Mouse (Mus musculus) kidney, embryonic 15.5 days (tissue): ENCODE data around the gene Glrb. TPM values are rescaled to one million over a fixed set of nuclear protein-coding genes. Genes with fewer than 3 reads are reported as not detected.

Experiments used
- ATAC-seq: fragments of 200-750 bp; cut with Nextera tagmentation; replicated peaks from 2 replicates; pipeline ENCODE4 v1.8.0; 2017; ENCODE audit warnings: moderate TSS enrichment; ENCODE audit not compliant: low FRiP score
- H3K27ac ChIP-seq: fragments of 300-500 bp; sonication (generic); 2 replicates; pipeline ENCODE4 v1.5.1; 2015; ENCODE audit warnings: mild to moderate bottlenecking, inconsistent platforms
- H3K27me3 ChIP-seq: fragments of 300-500 bp; sonication (generic); 2 replicates; pipeline ENCODE4 v1.6.1; 2015; ENCODE audit warnings: inconsistent platforms
- H3K36me3 ChIP-seq: fragments of 300-500 bp; sonication (generic); 2 replicates; pipeline ENCODE4 v1.6.1; 2015; ENCODE audit warnings: inconsistent platforms
- H3K4me1 ChIP-seq: fragments of 300-500 bp; sonication (generic); 2 replicates; pipeline ENCODE4 v1.6.1; 2015; ENCODE audit warnings: inconsistent platforms
- H3K4me2 ChIP-seq: fragments of 300-500 bp; sonication (generic); 2 replicates; pipeline ENCODE4 v1.6.1; 2015; ENCODE audit warnings: moderate library complexity, mild to moderate bottlenecking, inconsistent platforms
- H3K4me3 ChIP-seq: fragments of 300-500 bp; sonication (generic); replicated peaks from 2 replicates; pipeline ENCODE4 v1.5.1; 2015; ENCODE audit warnings: mild to moderate bottlenecking, inconsistent platforms
- H3K9ac ChIP-seq: fragments of 300-500 bp; sonication (generic); 2 replicates; pipeline ENCODE4 v1.6.1; 2015; ENCODE audit warnings: mild to moderate bottlenecking, inconsistent platforms
- H3K9me3 ChIP-seq: fragments of 300-500 bp; sonication (generic); replicated peaks from 2 replicates; pipeline ENCODE4 v1.6.1; 2016; ENCODE audit warnings: inconsistent platforms
- WGBS: fragments of 180-500 bp; shearing (Covaris S2); methylation state at CpG from one replicate; pipeline ENCODE4 v1.1.7; 2015; ENCODE audit warnings: mixed read lengths; 5-methylcytosine and 5-hydroxymethylcytosine counted together
- polyA plus RNA-seq: library from polyadenylated mRNA; unstranded; fragments of >200 nt; fragmentation: Nextera tagmentation; extraction: Ambion mirVana; gene quantifications from 2 replicates; pipeline ENCODE4 v1.2.1, GENCODE M21; 2015

The Glrb gene
- polyA plus RNA-seq, 1 experiment from 2014 or later = 8.2 TPM

DNA sequence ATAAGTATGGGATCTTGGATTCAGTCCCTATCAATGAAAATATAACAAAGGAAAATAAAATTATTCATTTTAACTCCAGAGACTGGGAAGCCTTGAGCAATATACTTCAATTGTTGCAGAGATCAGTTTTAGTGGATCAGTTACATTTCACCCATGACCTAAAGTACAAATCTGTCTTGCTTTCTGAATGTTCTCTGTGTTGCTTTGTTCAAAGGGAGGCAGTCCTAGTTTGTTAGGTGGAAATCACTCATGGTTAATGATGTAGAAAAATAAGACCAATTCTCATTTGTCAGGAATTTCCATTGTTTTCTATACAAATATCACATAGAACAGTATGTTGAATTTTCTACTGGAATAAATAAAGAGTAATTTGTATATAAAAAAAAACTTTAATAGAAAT lies 99.7 kb downstream of the Glrb start:
- H3K9ac ChIP-seq = no peak overlapping the region
- ATAC-seq = peak; percentile 62; the same call in 1 of the 2 replicates

DNA sequence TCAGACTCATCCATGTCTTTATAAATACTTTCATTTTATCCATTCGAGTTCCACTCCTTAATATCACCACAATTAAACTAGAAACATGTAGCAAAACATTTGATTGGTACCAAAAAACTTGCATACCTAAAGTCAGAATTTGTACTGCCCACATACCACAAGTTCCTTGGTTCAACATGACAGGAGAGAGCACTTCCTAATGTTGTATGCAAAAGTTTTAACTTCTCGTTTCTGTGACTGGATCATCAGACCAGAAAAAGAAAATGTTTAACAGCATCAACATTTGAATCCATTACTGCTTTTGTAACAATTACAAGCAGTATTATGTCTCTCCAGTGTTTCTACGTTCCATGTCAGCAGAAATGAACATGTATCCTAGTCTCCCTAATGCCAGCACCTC lies 101.2 kb downstream of the Glrb start:
- H3K36me3 ChIP-seq = no peaks in the 10 kb centered on the region
- no peaks in the 10 kb centered on the region for H3K27me3 ChIP-seq
- 80% methylated on average over 3 of the region's 3 CpGs for WGBS
- H3K9me3 ChIP-seq = no peaks in the 10 kb centered on the region
- no peak overlapping the region for H3K27ac ChIP-seq
- no peak overlapping the region for H3K4me3 ChIP-seq
- ATAC-seq = no peak
- no peak overlapping the region for H3K9ac ChIP-seq
- no peaks in the 10 kb centered on the region for H3K4me1 ChIP-seq
- no peak overlapping the region for H3K4me2 ChIP-seq

More for the DNA sequence above, 99.7 kb downstream of the Glrb start:
- Histone ChIP-seq H3K4me3 (no peak overlapping the region), H3K4me1 (no peaks in the 10 kb centered on the region), H3K27ac (no peak overlapping the region), H3K9me3 (no peaks in the 10 kb centered on the region), H3K36me3 (no peaks in the 10 kb centered on the region), H3K4me2 (no peak overlapping the region), H3K27me3 (no peaks in the 10 kb centered on the region)

DNA sequence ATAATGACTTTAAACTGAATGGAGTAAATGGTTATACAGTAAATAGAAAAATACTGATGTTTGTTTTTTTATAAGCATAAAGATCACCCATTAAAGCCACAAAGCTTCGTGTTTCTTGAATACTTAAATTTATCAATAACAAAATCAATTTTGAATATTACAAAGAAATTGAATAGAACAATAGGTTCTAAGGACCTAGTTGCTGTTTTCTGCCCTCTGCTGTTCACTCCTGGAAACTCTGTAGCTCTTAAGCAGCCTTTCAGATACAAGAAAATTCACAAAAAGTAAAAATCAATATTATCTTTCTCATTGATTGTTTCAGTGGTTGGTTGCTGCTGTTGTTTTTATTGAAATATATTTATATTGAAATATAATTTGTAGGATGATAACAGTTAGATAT lies 108.1 kb downstream of the Glrb start:
- H3K27ac ChIP-seq = no peak overlapping the region
- no peak for ATAC-seq
- peaks cover 24% of the 10 kb centered on the region for H3K27me3 ChIP-seq
- H3K9me3 ChIP-seq = no peaks in the 10 kb centered on the region
- WGBS = 9% methylated on average over 1 of the region's 1 CpGs
- H3K4me2 ChIP-seq = no peak overlapping the region
- H3K9ac ChIP-seq = no peak overlapping the region
- H3K36me3 ChIP-seq = no peaks in the 10 kb centered on the region
- no peak overlapping the region for H3K4me3 ChIP-seq
- H3K4me1 ChIP-seq = peaks cover 20% of the 10 kb centered on the region

DNA sequence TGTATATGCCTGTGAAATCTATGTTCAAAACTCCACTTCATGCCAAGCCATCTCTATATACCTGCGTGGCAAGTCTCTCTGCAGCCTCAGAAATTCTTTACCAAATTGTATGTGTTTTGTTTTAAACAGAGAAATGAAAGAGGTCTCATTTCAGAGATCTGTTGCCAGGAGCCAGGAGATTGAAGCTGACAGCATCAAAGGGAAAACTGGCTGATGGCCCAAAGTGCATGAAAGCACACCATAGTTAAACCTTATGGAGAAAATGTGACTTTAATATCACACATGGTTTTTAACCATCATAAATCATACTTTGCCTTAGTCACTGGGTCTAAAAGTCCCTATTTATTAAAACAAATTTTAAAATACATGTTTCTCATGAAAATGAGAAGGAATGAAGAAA lies 109.6 kb downstream of the Glrb start:
- H3K36me3 ChIP-seq = no peaks in the 10 kb centered on the region
- peaks cover 24% of the 10 kb centered on the region for H3K4me1 ChIP-seq
- H3K27ac ChIP-seq = no peak overlapping the region
- 68% methylated on average over 1 of the region's 1 CpGs for WGBS
- H3K9me3 ChIP-seq = no peaks in the 10 kb centered on the region
- ATAC-seq = no peak
- H3K4me3 ChIP-seq = no peak overlapping the region
- H3K9ac ChIP-seq = no peak overlapping the region
- H3K4me2 ChIP-seq = no peak overlapping the region
- peaks cover 31% of the 10 kb centered on the region for H3K27me3 ChIP-seq

DNA sequence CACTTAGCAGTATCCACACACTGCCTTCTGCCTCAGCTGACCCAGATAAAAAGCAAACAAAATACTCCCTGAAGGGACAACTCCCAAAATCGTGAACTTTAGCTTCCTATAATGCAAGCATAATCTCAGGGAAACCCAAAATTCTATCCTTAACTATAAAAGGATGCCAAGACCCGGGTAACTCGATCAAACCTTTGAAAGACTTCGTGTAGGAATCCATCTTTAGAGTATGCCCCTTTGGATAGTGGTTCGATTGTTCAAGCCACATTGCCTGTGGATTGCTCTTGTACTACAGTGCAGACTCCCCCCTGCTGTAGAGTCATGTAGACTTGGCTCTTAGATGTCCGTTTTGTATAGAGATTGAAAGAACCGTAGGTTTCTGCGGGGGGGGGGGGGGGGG lies 110.2 kb downstream of the Glrb start:
- H3K4me1 ChIP-seq = peaks cover 24% of the 10 kb centered on the region
- no peak overlapping the region for H3K27ac ChIP-seq
- peak; percentile 12; the same call in 1 of the 2 replicates for ATAC-seq
- WGBS = 59% methylated on average over 8 of the region's 8 CpGs
- no peaks in the 10 kb centered on the region for H3K9me3 ChIP-seq
- H3K4me3 ChIP-seq = no peak overlapping the region
- no peaks in the 10 kb centered on the region for H3K36me3 ChIP-seq
- H3K4me2 ChIP-seq = peak overlapping the region; percentile 85
- H3K27me3 ChIP-seq = peaks cover 31% of the 10 kb centered on the region
- H3K9ac ChIP-seq = no peak overlapping the region

DNA sequence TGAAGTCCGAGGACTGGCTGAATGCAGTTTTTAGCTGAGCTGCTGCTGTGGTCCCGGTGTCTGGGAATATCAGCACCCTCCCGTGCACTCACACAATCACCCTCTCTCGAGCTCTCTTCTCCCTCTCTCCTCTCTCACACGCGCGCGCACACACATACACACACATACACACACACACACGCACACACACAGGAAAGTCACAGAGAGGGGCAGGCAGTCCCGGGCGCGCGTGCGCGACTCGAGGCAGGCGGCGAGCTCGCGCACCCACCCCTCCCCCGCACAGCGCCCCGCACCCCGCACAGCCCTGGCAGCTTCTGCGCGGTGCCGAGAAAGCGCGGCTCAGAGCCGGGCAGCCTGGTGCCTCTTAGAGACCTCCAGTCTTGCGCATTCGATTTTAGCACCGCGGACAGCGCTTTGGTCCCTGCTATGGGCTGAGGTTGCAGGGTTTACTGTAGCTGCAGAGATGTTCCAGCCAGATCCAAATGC lies 110.8 kb downstream of the Glrb start, which contains the start of gene Gria2:
Gene Gria2, minus strand, starts transcription at position 240 of the 486 bp plus-strand sequence.
- peak within 1 kb of the TSS; percentile 47 for H3K4me3 ChIP-seq
- peak within 1 kb of the TSS; percentile 85 for H3K4me2 ChIP-seq
- no peak within 1 kb of the TSS for H3K9ac ChIP-seq
- peaks cover 24% of the 10 kb centered on the region for H3K4me1 ChIP-seq
- H3K36me3 ChIP-seq = no peaks in the 10 kb centered on the region
- peak; percentile 98 for ATAC-seq
- H3K27ac ChIP-seq = no peak within 1 kb of the TSS
- H3K27me3 ChIP-seq = peaks cover 31% of the 10 kb centered on the region
- H3K9me3 ChIP-seq = no peaks in the 10 kb centered on the region
- under 1% methylated on average over 35 of the region's 35 CpGs for WGBS

DNA sequence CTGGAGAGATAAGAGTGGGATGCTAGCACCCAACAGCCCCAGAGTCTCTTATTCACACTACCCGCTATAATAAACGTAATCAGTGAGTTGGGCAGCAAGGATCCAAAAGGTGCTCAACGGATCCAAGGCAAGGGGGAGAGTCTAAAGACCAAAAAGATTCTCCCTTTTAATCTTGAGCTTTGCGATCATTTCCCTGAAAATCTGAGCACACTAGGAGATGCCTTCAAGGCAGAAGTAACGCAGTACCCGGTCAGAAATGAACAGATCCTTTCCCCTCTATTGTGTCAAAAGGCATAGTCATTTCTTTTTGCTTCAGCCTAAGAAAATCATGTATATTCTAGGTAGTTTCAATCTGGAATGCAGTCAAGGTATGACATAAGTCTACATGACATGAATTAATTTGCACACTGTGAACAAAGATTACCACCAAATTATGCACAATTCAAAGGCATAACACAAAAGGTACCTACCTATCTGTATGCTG lies 111.6 kb downstream of the Glrb start:
- Histone ChIP-seq H3K27me3 (peaks cover 31% of the 10 kb centered on the region), H3K4me1 (peaks cover 24% of the 10 kb centered on the region), H3K4me2 (peak overlapping the region; percentile 62; the same call in 1 of the 2 replicates), H3K9me3 (no peaks in the 10 kb centered on the region), H3K9ac (no peak overlapping the region), H3K4me3 (peak overlapping the region; percentile 36; the same call in 1 of the 2 replicates), H3K27ac (no peak overlapping the region), H3K36me3 (no peaks in the 10 kb centered on the region)
- WGBS = 21% methylated on average over 6 of the region's 6 CpGs
- no peak for ATAC-seq

DNA sequence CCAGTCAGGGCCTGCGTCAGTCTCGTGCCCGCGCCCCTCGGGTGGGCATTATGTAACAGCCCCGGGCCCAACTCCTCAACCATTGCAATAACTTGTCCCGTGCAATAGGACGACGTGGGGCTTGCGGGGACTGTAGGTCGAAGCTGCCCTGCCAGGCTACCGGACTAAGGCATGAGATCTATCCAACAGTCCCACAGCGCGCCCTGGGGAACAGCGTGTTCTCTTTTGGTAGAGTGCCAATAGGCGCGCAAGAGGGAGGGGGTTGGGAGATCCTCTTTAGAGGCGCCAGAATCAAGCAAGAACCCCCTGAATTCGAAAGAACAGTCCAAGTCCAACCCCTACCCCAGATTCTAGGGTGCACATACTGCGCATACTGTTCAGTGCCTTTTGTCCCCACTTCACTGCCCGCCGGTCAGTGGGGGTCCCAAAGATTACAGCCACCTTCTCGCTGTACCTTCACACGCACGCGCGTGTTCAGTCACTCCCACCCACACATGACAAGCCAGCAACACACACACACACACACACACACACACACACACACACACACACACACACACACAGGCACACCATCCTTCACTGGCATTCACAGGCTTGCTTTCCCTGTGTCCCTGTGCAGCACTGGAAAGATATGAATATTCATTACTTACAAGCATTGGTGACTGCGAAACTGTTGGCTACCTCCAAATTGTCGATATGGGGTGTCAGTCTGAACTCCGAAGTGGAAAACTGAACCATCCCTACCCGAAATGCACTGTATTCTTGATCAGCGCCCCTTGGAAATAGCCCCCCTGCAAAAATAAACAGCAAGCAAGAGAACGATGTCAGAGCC lies 112.2 kb downstream of the Glrb start:
- no peak overlapping the region for H3K27ac ChIP-seq
- H3K27me3 ChIP-seq = peaks cover 31% of the 10 kb centered on the region
- H3K4me2 ChIP-seq = peak overlapping the region; percentile 62
- H3K4me1 ChIP-seq = peaks cover 24% of the 10 kb centered on the region
- peak; percentile 52; the same call in 1 of the 2 replicates for ATAC-seq
- H3K9me3 ChIP-seq = no peaks in the 10 kb centered on the region
- H3K9ac ChIP-seq = no peak overlapping the region
- peak overlapping the region; percentile 36 for H3K4me3 ChIP-seq
- no peaks in the 10 kb centered on the region for H3K36me3 ChIP-seq
- WGBS = 7% methylated on average over 33 of the region's 33 CpGs

DNA sequence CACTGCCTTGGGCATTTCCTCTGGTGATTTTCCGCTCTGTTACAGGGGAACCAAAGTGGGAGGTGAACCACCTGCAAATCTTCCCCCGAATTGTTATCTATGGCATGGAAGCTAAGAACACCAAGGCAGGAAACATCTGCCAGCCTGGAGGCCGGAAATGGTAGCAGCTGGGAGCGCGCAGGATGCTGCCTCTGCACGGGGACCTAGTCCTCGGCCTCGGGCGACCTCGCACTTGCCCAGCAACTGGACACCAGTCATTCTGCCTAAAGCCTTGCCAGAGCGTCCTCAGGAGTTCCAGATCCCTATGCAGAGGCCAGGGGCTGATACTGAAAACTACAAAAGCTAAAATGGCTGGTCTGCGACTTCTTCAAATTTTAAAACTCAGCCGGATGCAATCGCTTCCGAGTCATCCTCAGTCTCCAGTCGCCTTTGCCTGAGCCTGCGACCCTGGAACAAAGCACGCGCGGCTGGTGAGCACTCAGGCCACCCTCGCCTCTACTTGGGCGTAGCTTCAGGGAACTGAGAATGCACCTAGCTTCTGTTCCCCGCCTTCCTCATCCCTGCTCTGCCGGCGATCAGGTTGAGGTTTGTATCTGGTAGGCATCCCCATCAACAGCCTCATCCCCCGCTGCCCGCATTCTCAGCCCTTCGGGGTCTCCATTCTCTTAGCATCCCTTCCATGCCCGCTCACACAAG lies 113.0 kb downstream of the Glrb start:
- H3K4me3 ChIP-seq = peak overlapping the region; percentile 36
- H3K4me1 ChIP-seq = peaks cover 24% of the 10 kb centered on the region
- WGBS = 2% methylated on average over 29 of the region's 29 CpGs
- H3K9me3 ChIP-seq = no peaks in the 10 kb centered on the region
- H3K9ac ChIP-seq = no peak overlapping the region
- H3K27me3 ChIP-seq = peaks cover 31% of the 10 kb centered on the region
- no peak overlapping the region for H3K27ac ChIP-seq
- H3K4me2 ChIP-seq = peak overlapping the region; percentile 62
- no peaks in the 10 kb centered on the region for H3K36me3 ChIP-seq
- ATAC-seq = 0 out of 2 replicates have a peak, but pooled peaks have one; percentile 33

DNA sequence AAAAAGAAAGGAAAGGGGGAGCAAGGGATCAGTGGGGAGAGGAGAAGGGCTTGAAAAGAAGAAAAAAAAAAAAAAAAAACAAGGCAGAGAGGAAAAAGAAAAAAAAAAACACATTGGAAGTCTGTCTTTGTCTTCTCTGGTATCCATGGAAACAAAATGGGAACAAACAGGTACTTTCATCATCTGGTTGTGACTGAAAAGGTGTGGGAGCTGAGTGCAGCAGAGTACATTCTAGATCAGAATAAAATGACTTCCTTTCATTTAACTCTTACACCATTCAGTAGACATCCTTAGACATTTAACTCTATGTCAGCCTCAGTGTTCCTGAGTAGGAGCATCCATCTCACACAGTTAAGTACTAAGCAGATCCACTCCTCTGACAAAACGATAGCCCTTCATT lies 115.5 kb downstream of the Glrb start:
- no peak for ATAC-seq
- Histone ChIP-seq H3K9ac (no peak overlapping the region), H3K36me3 (no peaks in the 10 kb centered on the region), H3K9me3 (no peaks in the 10 kb centered on the region), H3K4me2 (no peak overlapping the region), H3K27me3 (peaks cover 31% of the 10 kb centered on the region), H3K4me3 (no peak overlapping the region), H3K4me1 (peaks cover 22% of the 10 kb centered on the region), H3K27ac (no peak overlapping the region)
- 89% methylated on average over 1 of the region's 1 CpGs for WGBS

DNA sequence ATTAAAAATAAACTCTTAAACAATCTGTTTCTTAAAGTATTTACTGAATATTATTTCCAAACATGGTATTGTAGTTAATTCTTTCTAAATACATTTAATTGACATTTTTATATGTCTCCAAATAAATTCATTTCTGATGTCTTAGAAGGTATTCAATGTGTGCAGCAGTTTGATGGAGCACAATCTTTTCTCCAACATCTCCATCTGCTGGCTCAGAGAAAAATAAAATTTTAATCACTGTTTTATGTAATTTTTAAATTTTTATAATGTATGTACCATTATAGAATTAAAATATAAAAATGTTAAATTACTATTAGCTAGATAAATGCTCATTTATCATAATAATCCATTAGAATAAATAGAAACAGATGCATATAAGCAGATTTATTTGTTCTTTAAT lies 116.7 kb downstream of the Glrb start:
- no peak overlapping the region for H3K4me3 ChIP-seq
- H3K9ac ChIP-seq = no peak overlapping the region
- ATAC-seq = no peak
- H3K36me3 ChIP-seq = no peaks in the 10 kb centered on the region
- peaks cover 21% of the 10 kb centered on the region for H3K27me3 ChIP-seq
- peaks cover 16% of the 10 kb centered on the region for H3K4me1 ChIP-seq
- no peak overlapping the region for H3K4me2 ChIP-seq
- H3K27ac ChIP-seq = no peak overlapping the region
- no peaks in the 10 kb centered on the region for H3K9me3 ChIP-seq

DNA sequence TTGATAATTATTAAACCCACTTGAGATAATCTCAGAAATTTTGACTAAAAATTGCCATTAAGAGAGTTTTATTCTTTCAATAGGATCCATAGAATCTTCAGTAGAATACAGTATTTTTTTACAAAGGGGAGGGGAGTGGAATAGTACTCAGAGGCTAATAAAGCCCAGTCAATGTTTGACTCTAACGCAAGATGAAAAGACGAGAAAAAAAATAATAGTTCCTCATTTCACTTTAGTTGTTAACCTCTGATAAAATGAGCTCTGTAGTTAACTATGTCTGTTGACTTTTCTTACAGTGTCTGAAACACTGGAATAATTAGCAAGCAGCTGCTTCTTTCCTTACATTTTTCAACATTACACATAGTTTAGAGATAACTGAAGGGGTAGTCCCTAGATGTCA lies 118.2 kb downstream of the Glrb start:
- Histone ChIP-seq H3K27me3 (peaks cover 6% of the 10 kb centered on the region), H3K4me1 (peaks cover 3% of the 10 kb centered on the region), H3K36me3 (no peaks in the 10 kb centered on the region), H3K27ac (no peak overlapping the region), H3K9me3 (no peaks in the 10 kb centered on the region), H3K4me3 (no peak overlapping the region), H3K4me2 (no peak overlapping the region), H3K9ac (no peak overlapping the region)
- 88% methylated on average over 2 of the region's 2 CpGs for WGBS
- no peak for ATAC-seq
